Mouse (Mus musculus) kidney, embryonic 15.5 days (tissue): ENCODE data around the gene Lmntd2. TPM values are rescaled to one million over a fixed set of nuclear protein-coding genes. Genes with fewer than 3 reads are reported as not detected.

Source experiments
- ATAC-seq: fragments of 200-750 bp; cut with Nextera tagmentation; replicated peaks from 2 replicates; pipeline ENCODE4 v1.8.0; 2017; ENCODE audit warnings: moderate TSS enrichment; ENCODE audit not compliant: low FRiP score
- H3K27ac ChIP-seq: fragments of 300-500 bp; sonication (generic); 2 replicates; pipeline ENCODE4 v1.5.1; 2015; ENCODE audit warnings: mild to moderate bottlenecking, inconsistent platforms
- H3K27me3 ChIP-seq: fragments of 300-500 bp; sonication (generic); 2 replicates; pipeline ENCODE4 v1.6.1; 2015; ENCODE audit warnings: inconsistent platforms
- H3K36me3 ChIP-seq: fragments of 300-500 bp; sonication (generic); 2 replicates; pipeline ENCODE4 v1.6.1; 2015; ENCODE audit warnings: inconsistent platforms
- H3K4me1 ChIP-seq: fragments of 300-500 bp; sonication (generic); 2 replicates; pipeline ENCODE4 v1.6.1; 2015; ENCODE audit warnings: inconsistent platforms
- H3K4me2 ChIP-seq: fragments of 300-500 bp; sonication (generic); 2 replicates; pipeline ENCODE4 v1.6.1; 2015; ENCODE audit warnings: moderate library complexity, mild to moderate bottlenecking, inconsistent platforms
- H3K4me3 ChIP-seq: fragments of 300-500 bp; sonication (generic); replicated peaks from 2 replicates; pipeline ENCODE4 v1.5.1; 2015; ENCODE audit warnings: mild to moderate bottlenecking, inconsistent platforms
- H3K9ac ChIP-seq: fragments of 300-500 bp; sonication (generic); 2 replicates; pipeline ENCODE4 v1.6.1; 2015; ENCODE audit warnings: mild to moderate bottlenecking, inconsistent platforms
- H3K9me3 ChIP-seq: fragments of 300-500 bp; sonication (generic); replicated peaks from 2 replicates; pipeline ENCODE4 v1.6.1; 2016; ENCODE audit warnings: inconsistent platforms
- WGBS: fragments of 180-500 bp; shearing (Covaris S2); methylation state at CpG from one replicate; pipeline ENCODE4 v1.1.7; 2015; ENCODE audit warnings: mixed read lengths; 5-methylcytosine and 5-hydroxymethylcytosine counted together
- polyA plus RNA-seq: library from polyadenylated mRNA; unstranded; fragments of >200 nt; fragmentation: Nextera tagmentation; extraction: Ambion mirVana; gene quantifications from 2 replicates; pipeline ENCODE4 v1.2.1, GENCODE M21; 2015

The Lmntd2 gene
- polyA plus RNA-seq, 1 experiment from 2014 or later, result 3.5 TPM

GRCm38 (mm10) chr7:141222696-141223215 is 8.9 kb upstream of the Lmntd2 start:
- 83% methylated on average over 4 of the region's 4 CpGs for WGBS
- peak overlapping the region; percentile 93; the same call in 1 of the 2 replicates for H3K4me2 ChIP-seq

GRCm38 (mm10) chr7:141222126-141222467 is 8.2 kb upstream of the Lmntd2 start:
- peaks cover 22% of the 10 kb centered on the region for H3K36me3 ChIP-seq
- H3K4me3 ChIP-seq, result peak overlapping the region; percentile 58
- peak overlapping the region; percentile 93 for H3K4me2 ChIP-seq
- 7% methylated on average over 8 of the region's 8 CpGs for WGBS
- peak overlapping the region; percentile 42 for H3K9ac ChIP-seq
- peak overlapping the region; percentile 94 for H3K27ac ChIP-seq
- H3K4me1 ChIP-seq, result peaks cover 51% of the 10 kb centered on the region
- H3K9me3 ChIP-seq, result no peaks in the 10 kb centered on the region
- no peaks in the 10 kb centered on the region for H3K27me3 ChIP-seq
- no peak for ATAC-seq

More at GRCm38 (mm10) chr7:141222696-141223215, 8.9 kb upstream of the Lmntd2 start:
- no peaks in the 10 kb centered on the region for H3K27me3 ChIP-seq
- H3K27ac ChIP-seq, result peak overlapping the region; percentile 94
- H3K9ac ChIP-seq, result peak overlapping the region; percentile 42; the same call in 1 of the 2 replicates
- ATAC-seq, result no peak
- no peak overlapping the region for H3K4me3 ChIP-seq
- H3K36me3 ChIP-seq, result peaks cover 20% of the 10 kb centered on the region
- peaks cover 45% of the 10 kb centered on the region for H3K4me1 ChIP-seq
- H3K9me3 ChIP-seq, result no peaks in the 10 kb centered on the region

GRCm38 (mm10) chr7:141221249-141222125 is 7.6 kb upstream of the Lmntd2 start:
- peak overlapping the region; percentile 58 for H3K4me3 ChIP-seq
- H3K9me3 ChIP-seq, result no peaks in the 10 kb centered on the region
- no peaks in the 10 kb centered on the region for H3K27me3 ChIP-seq
- peak overlapping the region; percentile 93 for H3K4me2 ChIP-seq
- 2% methylated on average over 44 of the region's 44 CpGs for WGBS
- peak overlapping the region; percentile 94 for H3K27ac ChIP-seq
- peaks cover 57% of the 10 kb centered on the region for H3K4me1 ChIP-seq
- ATAC-seq, result peak; percentile 98
- H3K36me3 ChIP-seq, result peaks cover 22% of the 10 kb centered on the region
- H3K9ac ChIP-seq, result peak overlapping the region; percentile 64

GRCm38 (mm10) chr7:141220377-141220776 is 6.5 kb upstream of the Lmntd2 start:
- H3K4me1 ChIP-seq, result peaks cover 64% of the 10 kb centered on the region
- ATAC-seq, result no peak
- H3K36me3 ChIP-seq, result peaks cover 22% of the 10 kb centered on the region
- peak overlapping the region; percentile 58 for H3K4me3 ChIP-seq
- 88% methylated on average over 1 of the region's 1 CpGs for WGBS
- no peaks in the 10 kb centered on the region for H3K9me3 ChIP-seq
- peak overlapping the region; percentile 93 for H3K4me2 ChIP-seq
- H3K27me3 ChIP-seq, result no peaks in the 10 kb centered on the region
- peak overlapping the region; percentile 94; the same call in 1 of the 2 replicates for H3K27ac ChIP-seq
- H3K9ac ChIP-seq, result peak overlapping the region; percentile 64; the same call in 1 of the 2 replicates

- no peak overlapping the region for H3K9ac ChIP-seq
- H3K27ac ChIP-seq, result no peak overlapping the region
- H3K36me3 ChIP-seq, result peaks cover 22% of the 10 kb centered on the region
- peaks cover 71% of the 10 kb centered on the region for H3K4me1 ChIP-seq
- no peaks in the 10 kb centered on the region for H3K9me3 ChIP-seq
- WGBS, result 76% methylated on average over 1 of the region's 1 CpGs
- ATAC-seq, result no peak
- no peaks in the 10 kb centered on the region for H3K27me3 ChIP-seq
- H3K4me2 ChIP-seq, result no peak overlapping the region
- no peak overlapping the region for H3K4me3 ChIP-seq
These were observed 5.7 kb upstream of the Lmntd2 start for GRCm38 (mm10) chr7:141219558-141220099.

- Histone ChIP-seq H3K9me3 (no peaks in the 10 kb centered on the region), H3K27me3 (no peaks in the 10 kb centered on the region), H3K27ac (0 out of 2 replicates have a peak overlapping the region, but pooled peaks have one; percentile 14), H3K36me3 (peaks cover 22% of the 10 kb centered on the region), H3K4me1 (peaks cover 80% of the 10 kb centered on the region), H3K4me2 (peak overlapping the region; percentile 20; the same call in 1 of the 2 replicates), H3K9ac (no peak overlapping the region), H3K4me3 (no peak overlapping the region)
- 81% methylated on average over 5 of the region's 5 CpGs for WGBS
- no peak for ATAC-seq
These were observed 4.8 kb upstream of the Lmntd2 start for GRCm38 (mm10) chr7:141218557-141219133.

GRCm38 (mm10) chr7:141218141-141218540 is 4.3 kb upstream of the Lmntd2 start:
- H3K4me2 ChIP-seq, result peak overlapping the region; percentile 21
- H3K36me3 ChIP-seq, result peaks cover 22% of the 10 kb centered on the region
- no peaks in the 10 kb centered on the region for H3K9me3 ChIP-seq
- 0 out of 2 replicates have a peak overlapping the region, but pooled peaks have one; percentile 63 for H3K4me3 ChIP-seq
- H3K27ac ChIP-seq, result peak overlapping the region; percentile 14; the same call in 1 of the 2 replicates
- H3K9ac ChIP-seq, result peak overlapping the region; percentile 23; the same call in 1 of the 2 replicates
- H3K4me1 ChIP-seq, result peaks cover 81% of the 10 kb centered on the region
- 67% methylated on average over 3 of the region's 3 CpGs for WGBS
- H3K27me3 ChIP-seq, result no peaks in the 10 kb centered on the region
- ATAC-seq, result no peak

- H3K27me3 ChIP-seq, result no peaks in the 10 kb centered on the region
- peak overlapping the region; percentile 98; the same call in 1 of the 2 replicates for H3K27ac ChIP-seq
- H3K9me3 ChIP-seq, result no peaks in the 10 kb centered on the region
- H3K4me2 ChIP-seq, result peak overlapping the region; percentile 86
- peak overlapping the region; percentile 63 for H3K4me3 ChIP-seq
- peak overlapping the region; percentile 23; the same call in 1 of the 2 replicates for H3K9ac ChIP-seq
- H3K36me3 ChIP-seq, result peaks cover 22% of the 10 kb centered on the region
- peaks cover 74% of the 10 kb centered on the region for H3K4me1 ChIP-seq
- ATAC-seq, result no peak
- WGBS, result 90% methylated on average over 17 of the region's 17 CpGs
These were observed 3.6 kb upstream of the Lmntd2 start for GRCm38 (mm10) chr7:141217343-141218013.

GRCm38 (mm10) chr7:141216894-141217293 is 3.0 kb upstream of the Lmntd2 start:
- 87% methylated on average over 11 of the region's 11 CpGs for WGBS
- H3K36me3 ChIP-seq, result peaks cover 22% of the 10 kb centered on the region
- no peak for ATAC-seq

GRCm38 (mm10) chr7:141215880-141216733 is 2.2 kb upstream of the Lmntd2 start:
- peaks cover 22% of the 10 kb centered on the region for H3K36me3 ChIP-seq
- H3K9ac ChIP-seq, result peak overlapping the region; percentile 60
- 2% methylated on average over 42 of the region's 42 CpGs for WGBS
- peak overlapping the region; percentile 98 for H3K27ac ChIP-seq
- peak overlapping the region; percentile 86 for H3K4me2 ChIP-seq
- peak; percentile 72 for ATAC-seq
- H3K4me1 ChIP-seq, result peaks cover 62% of the 10 kb centered on the region
- H3K4me3 ChIP-seq, result peak overlapping the region; percentile 63
- no peaks in the 10 kb centered on the region for H3K9me3 ChIP-seq
- H3K27me3 ChIP-seq, result no peaks in the 10 kb centered on the region

More at GRCm38 (mm10) chr7:141216894-141217293, 3.0 kb upstream of the Lmntd2 start:
- Histone ChIP-seq H3K9me3 (no peaks in the 10 kb centered on the region), H3K9ac (no peak overlapping the region), H3K4me1 (peaks cover 68% of the 10 kb centered on the region), H3K27ac (peak overlapping the region; percentile 98), H3K4me2 (peak overlapping the region; percentile 86), H3K4me3 (peak overlapping the region; percentile 63), H3K27me3 (no peaks in the 10 kb centered on the region)
